Mouse (Mus musculus) spleen, adult 2 months (tissue): ENCODE measurements around the gene Uhrf2. TPM values are rescaled to one million over a fixed set of nuclear protein-coding genes. Genes with fewer than 3 reads are reported as not detected.

Experiments used
- DNase-seq, 2 experiments: peaks; one replicate each; pipeline versions ENCODE4 v3.0.0 to v3.0.0-alpha.2; 2012 to 2021; ENCODE audit warnings: low spot score in 2 of 2, low read depth in 1 of 2
- H3K27ac ChIP-seq: fragments of 200-500 bp; 2 replicates; pipeline ENCODE4 v1.5.1; 2012; ENCODE audit warnings: low read length, inconsistent platforms; ENCODE audit not compliant: insufficient read depth
- H3K27me3 ChIP-seq: fragments of 200-500 bp; 2 replicates; pipeline ENCODE4 v1.6.1; 2012; ENCODE audit warnings: mild to moderate bottlenecking, moderate library complexity, low read length, inconsistent platforms; ENCODE audit not compliant: control insufficient read depth, insufficient read depth
- H3K36me3 ChIP-seq: fragments of 200-500 bp; 2 replicates; pipeline ENCODE4 v1.6.1; 2012; ENCODE audit warnings: mild to moderate bottlenecking, low read length, inconsistent platforms; ENCODE audit not compliant: control insufficient read depth, insufficient read depth
- H3K4me1 ChIP-seq: fragments of 200-500 bp; 2 replicates; pipeline ENCODE4 v1.6.1; 2011; ENCODE audit warnings: inconsistent platforms; ENCODE audit not compliant: control insufficient read depth, insufficient read depth, insufficient read length
- H3K4me3 ChIP-seq: fragments of 200-500 bp; 2 replicates; pipeline ENCODE4 v1.5.1; 2011; ENCODE audit warnings: mild to moderate bottlenecking, inconsistent platforms; ENCODE audit not compliant: insufficient read depth, insufficient read length; ENCODE audit errors: extremely low read depth
- CTCF ChIP-seq: fragments of 200-500 bp; IDR thresholded peaks from 2 replicates; pipeline ENCODE4 v1.5.1; 2011; ENCODE audit warnings: mild to moderate bottlenecking, inconsistent platforms; ENCODE audit not compliant: insufficient read depth, insufficient read length, insufficient replicate concordance; ENCODE audit errors: extremely low read depth
- POLR2A ChIP-seq: fragments of 200-500 bp; IDR thresholded peaks from 2 replicates; pipeline ENCODE4 v1.6.1; 2011; ENCODE audit warnings: low read depth, low read length, inconsistent platforms
- WGBS: fragments of 180-500 bp; shearing (Covaris S2); methylation state at CpG from one replicate; pipeline ENCODE4 v1.1.7; 2018; 5-methylcytosine and 5-hydroxymethylcytosine counted together
- polyA plus RNA-seq: library from polyadenylated mRNA; depleted of rRNA; stranded (reverse); fragments of >200 nt; gene quantifications from 2 replicates; pipeline ENCODE4 v1.2.3, GENCODE M21; 2012; rRNA removed

Gene Uhrf2
- polyA plus RNA-seq, 1 experiment, result 26.2 TPM

DNA sequence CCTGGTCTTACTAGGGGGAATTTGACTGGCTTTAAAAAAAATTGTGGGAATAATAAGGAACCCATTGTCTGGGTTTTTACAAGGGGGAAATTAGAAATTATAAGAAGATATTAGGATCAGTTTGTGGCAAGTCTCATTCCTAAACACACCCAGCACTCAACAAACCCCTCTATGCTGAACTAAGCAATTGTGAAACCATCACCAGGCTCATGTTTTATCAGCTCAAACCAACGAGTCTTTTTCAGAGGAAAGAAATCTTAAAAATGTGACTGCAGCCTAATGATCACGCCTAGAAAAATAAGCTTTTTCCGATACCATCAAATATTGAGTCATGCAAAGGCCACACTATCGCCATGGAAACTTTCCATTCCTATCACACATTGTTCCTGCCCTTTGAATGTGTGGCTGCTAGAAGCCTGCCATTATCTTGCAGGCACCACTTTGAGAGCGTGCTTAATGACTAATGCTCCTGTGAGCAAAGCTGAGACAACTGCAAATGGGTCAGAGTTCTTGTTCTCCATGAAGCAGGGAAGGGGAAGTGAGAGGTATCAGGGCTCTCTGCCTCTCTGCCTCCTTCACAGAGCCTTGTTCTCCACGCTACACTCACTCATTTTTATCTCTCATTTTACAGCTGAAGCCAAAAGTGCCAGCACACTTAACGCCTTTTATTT, 94.8 kb downstream of the Uhrf2 start:
- Histone ChIP-seq H3K4me3 (no peak overlapping the region), H3K36me3 (no peaks in the 10 kb centered on the region), H3K27me3 (no peaks in the 10 kb centered on the region), H3K4me1 (no peaks in the 10 kb centered on the region), H3K27ac (no peak overlapping the region)
- TF ChIP-seq CTCF, result no peak
- TF ChIP-seq POLR2A, result no peak
- no peak for DNase-seq
- 64% methylated on average over 7 of the region's 7 CpGs for WGBS

DNA sequence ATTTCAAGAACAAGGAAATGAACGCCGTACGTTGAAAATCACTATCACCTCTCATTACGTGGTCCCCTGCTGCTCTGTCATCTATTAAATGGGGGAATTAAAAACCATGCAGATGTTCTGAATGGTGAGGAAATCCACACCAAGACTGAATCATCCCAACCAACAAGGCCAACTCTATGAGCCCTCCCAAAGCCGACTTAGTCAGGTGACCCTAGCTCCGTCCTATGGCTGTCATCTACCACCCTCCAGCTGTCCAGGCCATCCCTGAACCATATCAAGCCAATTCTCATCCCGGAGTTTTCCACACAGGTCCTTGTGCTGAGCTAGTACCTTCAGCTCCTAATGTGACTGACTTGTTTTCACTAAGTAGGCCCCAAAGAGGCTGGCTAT, 95.4 kb downstream of the Uhrf2 start:
- Histone ChIP-seq H3K4me3 (no peak overlapping the region), H3K4me1 (no peaks in the 10 kb centered on the region), H3K27ac (no peak overlapping the region), H3K36me3 (no peaks in the 10 kb centered on the region), H3K27me3 (no peaks in the 10 kb centered on the region)
- 84% methylated on average over 7 of the region's 7 CpGs for WGBS
- no peak for TF ChIP-seq CTCF
- TF ChIP-seq POLR2A, result no peak
- DNase-seq, result no peak

DNA sequence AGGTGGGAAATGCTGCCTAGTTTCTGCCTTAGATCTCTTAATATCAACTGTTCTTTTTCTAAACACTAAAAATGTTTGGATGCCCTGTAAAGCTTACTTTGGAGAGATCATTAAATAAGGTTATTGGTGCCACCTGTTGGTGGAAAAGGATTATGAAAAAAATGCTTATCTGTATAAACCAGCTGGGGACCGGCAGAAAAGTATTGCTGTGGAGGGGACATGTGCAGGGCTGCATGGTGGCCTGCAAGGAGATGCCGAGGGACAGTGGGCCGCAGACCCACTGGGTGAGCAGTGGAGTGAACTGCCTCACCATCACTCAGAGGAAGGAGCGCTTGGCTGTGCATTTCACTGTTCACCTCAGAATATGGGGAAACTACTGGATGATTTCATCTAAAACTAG, 97.9 kb downstream of the Uhrf2 start:
- no peak overlapping the region for H3K4me3 ChIP-seq
- no peak for TF ChIP-seq CTCF
- no peak for TF ChIP-seq POLR2A
- no peak for DNase-seq
- 37% methylated on average over 4 of the region's 4 CpGs for WGBS
- no peak overlapping the region for H3K27ac ChIP-seq
- no peaks in the 10 kb centered on the region for H3K36me3 ChIP-seq
- H3K27me3 ChIP-seq, result no peaks in the 10 kb centered on the region
- no peaks in the 10 kb centered on the region for H3K4me1 ChIP-seq

DNA sequence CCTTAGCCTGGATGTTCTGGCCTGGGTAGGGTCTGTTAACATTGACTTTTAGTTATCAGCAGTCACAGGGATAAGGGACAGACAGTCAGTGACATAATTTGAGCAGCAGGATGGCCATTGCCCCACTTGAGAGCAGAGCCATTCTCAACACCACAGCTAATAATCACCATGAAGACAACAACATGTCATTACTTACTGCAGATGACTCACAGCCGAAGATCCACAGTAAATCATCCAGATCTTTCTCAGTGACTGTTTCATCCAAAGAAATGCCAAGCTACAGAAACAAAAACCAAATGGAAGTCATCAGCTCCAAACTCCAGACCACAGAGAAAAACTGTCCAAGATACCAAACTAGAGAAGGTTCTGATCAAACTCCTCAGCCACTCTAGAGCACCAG, 106.0 kb downstream of the Uhrf2 start:
- Histone ChIP-seq H3K4me1 (no peaks in the 10 kb centered on the region), H3K4me3 (no peak overlapping the region), H3K27ac (no peak overlapping the region), H3K27me3 (no peaks in the 10 kb centered on the region), H3K36me3 (no peaks in the 10 kb centered on the region)
- DNase-seq, result no peak
- no peak for TF ChIP-seq CTCF
- no peak for TF ChIP-seq POLR2A
- WGBS, result 82% methylated on average over 1 of the region's 1 CpGs

Other genes with a start within 250 kb of the Uhrf2 start
- 2.6 and 3.1 TPM in 2 replicates for gene 9930021J03Rik, start 224.5 kb upstream of the Uhrf2 start, polyA plus RNA-seq
- gene Ranbp6, start 217.5 kb upstream of the Uhrf2 start, polyA plus RNA-seq, result 1.4 and 1.7 TPM in 2 replicates
- 3.1 and 3.8 TPM in 2 replicates for gene Il33, start 105.4 kb upstream of the Uhrf2 start, polyA plus RNA-seq
- gene Trpd52l3, start 26.7 kb upstream of the Uhrf2 start, polyA plus RNA-seq, result not detected in 2 replicates
- gene Gldc, start 144.9 kb downstream of the Uhrf2 start, polyA plus RNA-seq, result not detected in 2 replicates
- gene Mbl2, start 202.4 kb downstream of the Uhrf2 start, polyA plus RNA-seq, result not detected in 2 replicates